Mouse (Mus musculus) liver, adult 2 months (tissue): ENCODE measurements around the gene Wnt11.

ENCODE experiments used
- CTCF ChIP-seq: fragments of 200-500 bp; IDR thresholded peaks from 2 replicates; pipeline ENCODE4 v1.5.1; 2011; ENCODE audit warnings: low read depth, low read length, control low read depth
- POLR2A ChIP-seq: fragments of 200-500 bp; IDR thresholded peaks from 2 replicates; pipeline ENCODE4 v1.6.1; 2011; ENCODE audit warnings: low read length, control low read depth; ENCODE audit not compliant: insufficient read depth; ENCODE audit errors: extremely low read depth

DNA sequence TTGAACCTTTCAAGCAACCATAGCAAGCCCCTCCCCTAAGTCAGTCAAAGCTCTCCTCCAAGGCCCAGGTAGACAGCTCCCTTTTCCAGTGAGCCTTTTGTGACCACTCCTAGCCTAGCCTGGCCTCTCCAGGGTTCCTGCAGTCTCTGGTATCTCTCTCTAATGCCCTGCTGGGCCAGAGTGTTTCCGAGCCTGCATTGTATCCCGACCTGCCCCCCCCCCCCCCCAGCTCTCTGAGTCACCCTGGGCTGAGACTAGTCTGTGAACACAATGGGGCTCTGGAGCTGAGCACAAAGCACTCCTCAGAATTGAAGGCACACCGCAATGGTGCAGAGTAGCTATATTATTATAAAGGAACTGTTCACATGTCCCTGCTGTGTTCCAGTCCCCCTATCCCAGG is 21.2 kb downstream of the Wnt11 start:
- TF ChIP-seq CTCF (no peak), POLR2A (no peak)
